Comparison of ENCODE assay signal across 14 mouse cellular contexts in genomic region chr10:95156410-95156809, GRCm38 (mm10).
DNase-seq lines count a peak whose midpoint lies in the region; ATAC-seq and TF ChIP-seq lines count a peak whose summit lies in the region.
"Had no signal": no experiment of that assay in that cellular context is flagged by ENCODE, and none has a peak within 500 bp of the region (broad histone marks: within the 10 kb centered on the region; RNA-seq: fewer than 3 reads in every experiment).

No protein-coding gene starts in this region.

- H3K9me3 ChIP-seq in neural tube, embryonic 15.5 days (replicated peaks): no peaks in the 10 kb centered on the region
- H3K9me3 ChIP-seq: embryonic facial prominence, embryonic 12.5 days; forebrain, embryonic 12.5 days had no signal

- DNase-seq in adrenal gland, postnatal 10 days: peak; percentile 17
- DNase-seq in adrenal gland, adult 2 months: no peak
- DNase-seq in liver, adult 2 months (ENCODE audit: extremely low read depth, low read depth, low spot score): no peak
- no peak for DNase-seq in liver
- DNase-seq in B cell, adult 2 months: peak; percentile 52 to 54
- DNase-seq in cerebellum, adult 11-12 months: no peak
- DNase-seq: cerebellum, postnatal 10 days; gastrocnemius, postnatal 25 days; heart, postnatal 10 days; kidney, adult 11 months had no signal

- H3K9ac ChIP-seq in liver, adult 2 months (ENCODE audit: low read depth, low read length): no peak overlapping the region
- no peak overlapping the region for H3K9ac ChIP-seq in neural tube, embryonic 15.5 days (replicated peaks)
- H3K9ac ChIP-seq: embryonic facial prominence, embryonic 12.5 days; forebrain, embryonic 12.5 days had no signal

- WGBS in liver, adult 2 months: 90% methylated on average over 5 of the region's 7 CpGs
- 96% methylated on average over 5 of the region's 7 CpGs for WGBS in bone marrow, adult 2 months
- WGBS in neural tube, embryonic 15.5 days: 90% methylated on average over 5 of the region's 7 CpGs

- peaks cover 7% of the 10 kb centered on the region; the same call in 1 of the 2 replicates for H3K4me1 ChIP-seq in liver, adult 2 months (ENCODE audit: control insufficient read depth, insufficient read depth, low read length)
- peaks cover 2% of the 10 kb centered on the region for H3K4me1 ChIP-seq in bone marrow, adult 2 months (ENCODE audit: control insufficient read depth, insufficient read depth, low read length)
- no peaks in the 10 kb centered on the region for H3K4me1 ChIP-seq in neural tube, embryonic 15.5 days
- H3K4me1 ChIP-seq: forebrain, embryonic 12.5 days had no signal

- no peaks in the 10 kb centered on the region for H3K79me2 ChIP-seq in liver, adult 2 months (ENCODE audit: control insufficient read depth, insufficient read depth, low read length)

- no peak for ATAC-seq in neural tube, embryonic 15.5 days (ENCODE audit: low FRiP score)

- TF ChIP-seq CTCF in liver, adult 2 months (IDR thresholded peaks at IDR 0.05; ENCODE audit: low read depth, low read length): peak; percentile 61
- TF ChIP-seq CTCF in bone marrow, adult 2 months (IDR thresholded peaks at IDR 0.05; ENCODE audit: control insufficient read depth, insufficient read depth, low read length): peak; percentile 43

- no peak for TF ChIP-seq POLR2A in liver, adult 2 months (IDR thresholded peaks at IDR 0.05; ENCODE audit: extremely low read depth, insufficient read depth, low read length)
- TF ChIP-seq POLR2A in bone marrow, adult 2 months (IDR thresholded peaks at IDR 0.05; ENCODE audit: borderline replicate concordance, control insufficient read depth, low read depth, low read length): no peak

- no peak overlapping the region for H3K27ac ChIP-seq in liver, adult 2 months (replicated peaks; ENCODE audit: insufficient read depth, low read depth, low read length)
- no peak overlapping the region for H3K27ac ChIP-seq in bone marrow, adult 2 months (ENCODE audit: control insufficient read depth, insufficient read depth, low read depth, low read length, poor library complexity)
- no peak overlapping the region for H3K27ac ChIP-seq in neural tube, embryonic 15.5 days (replicated peaks)
- H3K27ac ChIP-seq: embryonic facial prominence, embryonic 12.5 days; forebrain, embryonic 12.5 days had no signal

- no peak overlapping the region for H3K4me3 ChIP-seq in liver, adult 2 months (ENCODE audit: insufficient read depth, low read depth, low read length)
- no peak overlapping the region for H3K4me3 ChIP-seq in bone marrow, adult 2 months (replicated peaks; ENCODE audit: control insufficient read depth, low read depth, low read length)
- no peak overlapping the region for H3K4me3 ChIP-seq in neural tube, embryonic 15.5 days (replicated peaks)
- H3K4me3 ChIP-seq: embryonic facial prominence, embryonic 12.5 days; forebrain, embryonic 12.5 days had no signal

- H3K27me3 ChIP-seq in liver, adult 2 months (ENCODE audit: control insufficient read depth, insufficient read depth, low read length): no peaks in the 10 kb centered on the region
- H3K27me3 ChIP-seq in neural tube, embryonic 15.5 days (replicated peaks): no peaks in the 10 kb centered on the region
- H3K27me3 ChIP-seq: embryonic facial prominence, embryonic 12.5 days; forebrain, embryonic 12.5 days had no signal

- no peaks in the 10 kb centered on the region for H3K36me3 ChIP-seq in liver, adult 2 months (ENCODE audit: control insufficient read depth, insufficient read depth, low read length)
- no peaks in the 10 kb centered on the region for H3K36me3 ChIP-seq in neural tube, embryonic 15.5 days
- H3K36me3 ChIP-seq: embryonic facial prominence, embryonic 12.5 days; forebrain, embryonic 12.5 days had no signal

- H3K4me2 ChIP-seq in neural tube, embryonic 15.5 days: no peak overlapping the region
- H3K4me2 ChIP-seq: embryonic facial prominence, embryonic 12.5 days; forebrain, embryonic 12.5 days had no signal

Comparison
In these comparisons a context has a peak if more than half of its experiments do, and no peak if none do; other contexts are left out.
1. DNase-seq: peak in adrenal gland, postnatal 10 days (single experiment) and B cell, adult 2 months (2 of 2); none in adrenal gland, adult 2 months (single experiment), liver, adult 2 months (single experiment), liver (single experiment) and cerebellum, adult 11-12 months (single experiment).